Mouse (Mus musculus) midbrain, embryonic 14.5 days (tissue): ENCODE results near the gene Nav3. TPM values are rescaled to one million over a fixed set of nuclear protein-coding genes. Genes with fewer than 3 reads are reported as not detected.

Experiments
- ATAC-seq: fragments of 200-750 bp; cut with Nextera tagmentation; 2 replicates; pipeline ENCODE4 v1.8.0; 2017; ENCODE audit warnings: moderate number of reproducible peaks, moderate library complexity; ENCODE audit not compliant: low FRiP score, low TSS enrichment
- DNase-seq: peaks from one replicate; pipeline ENCODE4 v3.0.0-alpha.2; 2015
- H3K27ac ChIP-seq: fragments of 300-500 bp; sonication (generic); replicated peaks from 2 replicates; pipeline ENCODE4 v1.5.1; 2014; ENCODE audit warnings: mild to moderate bottlenecking, low read depth, low read length, moderate library complexity
- H3K27me3 ChIP-seq: fragments of 300-500 bp; sonication (generic); 2 replicates; pipeline ENCODE4 v1.6.1; 2014; ENCODE audit warnings: low read length, control low read depth, mixed read lengths; ENCODE audit not compliant: control insufficient read depth, insufficient read depth
- H3K36me3 ChIP-seq: fragments of 300-500 bp; sonication (generic); 2 replicates; pipeline ENCODE4 v1.6.1; 2014; ENCODE audit warnings: low read length, control low read depth; ENCODE audit not compliant: control insufficient read depth, insufficient read depth
- H3K4me1 ChIP-seq: fragments of 300-500 bp; sonication (generic); 2 replicates; pipeline ENCODE4 v1.6.1; 2014; ENCODE audit warnings: mild to moderate bottlenecking, antibody characterized with exemption, low read length, control low read depth; ENCODE audit not compliant: control insufficient read depth, insufficient read depth
- H3K4me2 ChIP-seq: fragments of 300-500 bp; sonication (generic); 2 replicates; pipeline ENCODE4 v1.6.1; 2014; ENCODE audit warnings: mild to moderate bottlenecking, low read length, moderate library complexity
- H3K4me3 ChIP-seq: fragments of 300-500 bp; sonication (generic); replicated peaks from 2 replicates; pipeline ENCODE4 v1.5.1; 2014; ENCODE audit warnings: low read depth, low read length
- H3K9ac ChIP-seq: fragments of 300-500 bp; sonication (generic); replicated peaks from 2 replicates; pipeline ENCODE4 v1.6.1; 2014; ENCODE audit warnings: mild to moderate bottlenecking, low read length, moderate library complexity
- H3K9me3 ChIP-seq: fragments of 300-500 bp; sonication (generic); 2 replicates; pipeline ENCODE4 v1.6.1; 2016; ENCODE audit warnings: low read length, control low read depth, mixed read lengths; ENCODE audit not compliant: control insufficient read depth
- WGBS: fragments of 180-500 bp; shearing (Covaris S2); extraction: QIAGEN DNeasy Blood & Tissue Kit; methylation state at CpG from one replicate; pipeline ENCODE4 v1.1.7; 2014; 5-methylcytosine and 5-hydroxymethylcytosine counted together
- polyA plus RNA-seq: library from polyadenylated mRNA; unstranded; fragments of >200 nt; fragmentation: Nextera tagmentation; extraction: Ambion mirVana; gene quantifications from 2 replicates; pipeline ENCODE4 v1.2.1, GENCODE M21; 2014

Gene Nav3
- polyA plus RNA-seq, 1 experiment from 2014 or later, result 26.9 TPM

DNA sequence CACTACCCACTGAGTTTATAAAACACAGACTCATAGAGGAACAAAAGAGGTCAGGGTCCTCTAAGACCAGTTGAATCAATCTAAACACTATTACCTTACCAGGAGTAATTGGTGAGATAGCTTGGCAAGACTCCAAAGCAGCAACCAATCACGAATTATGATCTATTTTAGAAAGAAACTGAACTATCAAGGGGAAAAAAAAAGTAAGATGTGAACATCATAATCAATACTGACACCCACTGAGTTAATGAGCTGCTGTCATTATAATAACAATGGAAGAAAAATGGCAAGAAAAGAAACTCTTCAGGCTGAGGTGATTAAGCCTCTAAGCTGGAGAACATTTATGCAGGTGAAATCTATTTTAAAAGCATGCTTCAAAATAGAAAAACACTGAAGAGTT, 653.8 kb downstream of the Nav3 start:
- Histone ChIP-seq H3K27me3 (no peaks in the 10 kb centered on the region), H3K4me2 (no peak overlapping the region), H3K27ac (no peak overlapping the region), H3K4me1 (no peaks in the 10 kb centered on the region), H3K36me3 (no peaks in the 10 kb centered on the region), H3K9ac (no peak overlapping the region), H3K9me3 (no peaks in the 10 kb centered on the region), H3K4me3 (no peak overlapping the region)
- ATAC-seq (no peak), DNase-seq (no peak)
- 54% methylated on average over 1 of the region's 1 CpGs for WGBS

DNA sequence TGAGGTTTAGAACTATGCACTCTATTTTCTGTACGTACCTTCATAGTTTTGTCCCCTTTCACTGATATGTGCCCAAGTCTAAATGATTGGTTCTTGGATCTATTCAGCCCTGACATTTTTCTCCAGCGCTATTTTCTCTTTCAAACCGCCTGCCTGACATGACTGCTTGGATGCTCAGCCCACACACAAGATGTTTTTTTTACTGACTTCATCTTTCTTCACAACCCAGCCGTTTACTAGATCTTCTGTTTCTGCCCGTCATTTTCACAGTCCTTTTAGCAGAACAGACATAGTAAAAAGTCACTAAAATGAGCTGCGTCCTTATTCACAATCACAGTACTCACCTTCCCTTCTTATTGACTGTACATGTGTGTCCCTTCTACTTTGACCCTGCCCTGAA, 656.8 kb downstream of the Nav3 start:
- H3K4me1 ChIP-seq, result no peaks in the 10 kb centered on the region
- no peaks in the 10 kb centered on the region for H3K27me3 ChIP-seq
- H3K9ac ChIP-seq, result no peak overlapping the region
- no peaks in the 10 kb centered on the region for H3K36me3 ChIP-seq
- H3K9me3 ChIP-seq, result no peaks in the 10 kb centered on the region
- WGBS, result 86% methylated on average over 6 of the region's 6 CpGs
- H3K4me3 ChIP-seq, result no peak overlapping the region
- no peak overlapping the region for H3K4me2 ChIP-seq
- ATAC-seq (no peak), DNase-seq (no peak)
- H3K27ac ChIP-seq, result no peak overlapping the region

DNA sequence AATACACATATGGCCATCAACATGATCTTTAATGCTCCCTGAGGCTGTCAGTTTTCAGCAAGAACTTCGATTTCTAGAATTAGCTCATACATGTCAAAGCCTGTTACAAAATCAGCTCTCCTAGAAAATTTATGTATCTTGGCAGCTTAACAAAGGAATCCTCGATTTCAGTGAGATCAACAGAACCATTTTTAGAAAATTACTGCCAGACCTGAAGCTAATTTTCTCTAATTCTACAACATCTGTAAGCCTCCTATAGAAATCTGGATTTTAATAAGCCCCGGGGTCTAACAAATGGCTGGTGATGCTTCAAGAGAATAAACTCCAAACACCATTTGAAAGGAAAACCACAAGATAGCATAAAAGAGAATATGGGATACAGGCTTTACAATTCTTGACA, 659.0 kb downstream of the Nav3 start:
- Histone ChIP-seq H3K4me2 (no peak overlapping the region), H3K27me3 (no peaks in the 10 kb centered on the region), H3K9me3 (no peaks in the 10 kb centered on the region), H3K36me3 (no peaks in the 10 kb centered on the region), H3K9ac (no peak overlapping the region), H3K4me1 (no peaks in the 10 kb centered on the region), H3K4me3 (no peak overlapping the region), H3K27ac (0 out of 2 replicates have a peak overlapping the region, but pooled peaks have one; percentile 20)
- ATAC-seq, result no peak
- WGBS, result 55% methylated on average over 3 of the region's 3 CpGs
- peak; percentile 17 for DNase-seq

DNA sequence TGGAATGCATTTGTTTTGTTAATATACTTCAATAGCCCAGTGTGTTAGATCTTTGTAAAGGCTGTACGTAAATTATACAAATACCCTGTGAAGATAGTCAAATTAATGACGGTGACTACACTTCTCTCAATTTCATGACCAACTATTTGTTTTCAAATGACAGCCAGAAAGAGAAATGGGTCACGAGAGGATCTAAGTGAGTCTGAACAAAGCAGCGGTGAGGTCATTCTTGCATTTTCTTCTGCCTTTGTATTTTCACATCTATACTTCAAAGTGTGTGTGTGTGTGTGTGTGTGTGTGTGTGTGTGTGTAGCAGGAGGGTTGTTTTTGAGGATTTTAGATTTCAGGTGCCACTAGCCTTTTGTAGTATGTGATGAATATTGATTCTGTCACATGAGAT, 662.5 kb downstream of the Nav3 start:
- Histone ChIP-seq H3K4me3 (no peak overlapping the region), H3K4me2 (no peak overlapping the region), H3K27ac (no peak overlapping the region), H3K9me3 (no peaks in the 10 kb centered on the region), H3K9ac (no peak overlapping the region), H3K27me3 (no peaks in the 10 kb centered on the region), H3K4me1 (no peaks in the 10 kb centered on the region), H3K36me3 (no peaks in the 10 kb centered on the region)
- no peak for ATAC-seq
- WGBS, result 67% methylated on average over 4 of the region's 4 CpGs
- DNase-seq, result peak; percentile 19

DNA sequence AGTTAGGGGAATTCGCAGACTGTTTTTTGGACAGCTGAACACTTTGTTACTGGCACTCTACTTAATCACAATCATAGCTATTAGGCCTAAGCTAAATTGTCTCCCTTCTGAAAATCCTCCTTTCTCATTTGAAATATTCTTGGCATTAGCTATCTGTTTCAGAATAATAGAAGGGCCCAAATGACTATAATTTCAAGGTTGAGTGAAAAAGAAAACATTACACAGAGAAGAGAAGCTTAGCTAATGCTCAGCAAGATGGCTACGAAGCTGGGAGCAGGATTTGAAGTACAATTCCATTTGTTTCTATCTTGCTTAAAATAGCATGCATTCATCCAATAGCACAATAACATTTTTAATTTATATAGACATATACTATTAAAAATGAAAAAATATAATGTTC, 667.3 kb downstream of the Nav3 start:
- no peak for DNase-seq
- ATAC-seq, result no peak
- Histone ChIP-seq H3K4me3 (no peak overlapping the region), H3K27ac (no peak overlapping the region), H3K4me1 (no peaks in the 10 kb centered on the region), H3K36me3 (no peaks in the 10 kb centered on the region), H3K9me3 (no peaks in the 10 kb centered on the region), H3K4me2 (no peak overlapping the region), H3K27me3 (no peaks in the 10 kb centered on the region), H3K9ac (no peak overlapping the region)
- 84% methylated on average over 2 of the region's 2 CpGs for WGBS

DNA sequence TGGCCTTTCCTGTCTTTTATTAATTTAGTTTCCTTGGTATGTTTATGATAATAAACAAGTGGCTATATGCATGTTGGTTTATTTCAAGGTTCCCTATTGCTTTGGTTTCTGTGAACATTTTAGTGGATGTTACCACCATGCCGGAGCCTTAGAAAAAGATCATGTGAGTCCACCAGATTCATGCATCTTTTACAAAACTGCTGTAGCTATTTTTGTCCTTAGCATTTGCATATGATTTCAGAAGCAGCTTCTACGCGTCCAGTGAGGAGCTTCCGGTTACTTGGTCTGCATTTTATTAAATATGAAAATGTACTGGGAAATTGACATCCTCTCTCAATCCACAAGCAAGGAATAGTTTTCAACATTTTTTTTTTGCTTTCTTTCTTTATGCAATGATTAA, 676.9 kb downstream of the Nav3 start:
- Histone ChIP-seq H3K4me3 (no peak overlapping the region), H3K9me3 (no peaks in the 10 kb centered on the region), H3K27ac (no peak overlapping the region), H3K9ac (no peak overlapping the region), H3K4me1 (no peaks in the 10 kb centered on the region), H3K4me2 (no peak overlapping the region), H3K36me3 (no peaks in the 10 kb centered on the region), H3K27me3 (no peaks in the 10 kb centered on the region)
- DNase-seq (no peak), ATAC-seq (no peak)
- 81% methylated on average over 4 of the region's 4 CpGs for WGBS

DNA sequence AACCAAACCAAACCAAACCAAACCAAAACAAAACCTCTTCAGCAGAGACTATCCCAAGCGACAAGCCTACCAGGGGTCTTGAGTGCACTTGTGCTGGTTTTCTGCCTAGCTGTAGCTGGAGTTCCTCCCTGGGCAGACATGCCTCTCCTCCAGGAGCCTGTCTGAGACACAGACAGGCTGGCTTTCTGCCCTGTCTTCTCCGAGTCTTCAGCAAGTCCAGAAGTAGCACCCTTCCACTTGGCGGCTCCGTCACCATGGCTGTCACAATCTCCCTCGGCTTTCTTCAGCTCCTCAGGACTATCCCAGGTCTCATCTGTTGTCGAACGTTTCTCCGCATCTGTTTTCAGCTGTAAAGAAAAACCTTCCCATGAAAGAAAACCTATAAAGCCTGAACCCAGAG, 686.9 kb downstream of the Nav3 start:
- no peak overlapping the region for H3K4me2 ChIP-seq
- H3K27me3 ChIP-seq, result no peaks in the 10 kb centered on the region
- H3K4me3 ChIP-seq, result no peak overlapping the region
- H3K27ac ChIP-seq, result no peak overlapping the region
- H3K9ac ChIP-seq, result no peak overlapping the region
- H3K36me3 ChIP-seq, result no peaks in the 10 kb centered on the region; the same call in 1 of the 2 replicates
- 93% methylated on average over 8 of the region's 8 CpGs for WGBS
- DNase-seq (no peak), ATAC-seq (no peak)
- H3K9me3 ChIP-seq, result no peaks in the 10 kb centered on the region
- H3K4me1 ChIP-seq, result no peaks in the 10 kb centered on the region

DNA sequence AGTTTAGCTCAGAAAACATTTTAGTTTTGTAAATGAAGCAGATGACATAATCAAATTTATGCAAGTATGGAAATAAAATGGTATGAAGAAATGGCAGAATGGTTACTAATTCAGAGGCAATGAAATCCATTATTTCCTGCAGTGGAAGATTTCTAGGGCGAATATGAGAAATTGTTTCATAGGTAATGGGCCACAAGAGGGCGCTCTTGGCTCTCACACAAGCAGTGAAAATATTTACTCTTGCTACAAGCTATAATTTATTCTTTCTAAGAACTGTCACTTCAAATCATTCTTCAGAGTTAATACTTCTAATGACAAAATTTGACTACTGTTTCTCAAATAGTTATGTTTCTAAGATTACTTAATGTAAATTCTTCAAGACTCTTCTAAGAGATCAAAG, 690.4 kb downstream of the Nav3 start:
- no peak overlapping the region for H3K9ac ChIP-seq
- no peak for ATAC-seq
- H3K4me1 ChIP-seq, result no peaks in the 10 kb centered on the region
- H3K4me2 ChIP-seq, result no peak overlapping the region
- peak; percentile 89 for DNase-seq
- H3K36me3 ChIP-seq, result no peaks in the 10 kb centered on the region; the same call in 1 of the 2 replicates
- 9% methylated on average over 2 of the region's 2 CpGs for WGBS
- H3K27ac ChIP-seq, result no peak overlapping the region
- H3K27me3 ChIP-seq, result no peaks in the 10 kb centered on the region
- no peak overlapping the region for H3K4me3 ChIP-seq
- no peaks in the 10 kb centered on the region for H3K9me3 ChIP-seq

DNA sequence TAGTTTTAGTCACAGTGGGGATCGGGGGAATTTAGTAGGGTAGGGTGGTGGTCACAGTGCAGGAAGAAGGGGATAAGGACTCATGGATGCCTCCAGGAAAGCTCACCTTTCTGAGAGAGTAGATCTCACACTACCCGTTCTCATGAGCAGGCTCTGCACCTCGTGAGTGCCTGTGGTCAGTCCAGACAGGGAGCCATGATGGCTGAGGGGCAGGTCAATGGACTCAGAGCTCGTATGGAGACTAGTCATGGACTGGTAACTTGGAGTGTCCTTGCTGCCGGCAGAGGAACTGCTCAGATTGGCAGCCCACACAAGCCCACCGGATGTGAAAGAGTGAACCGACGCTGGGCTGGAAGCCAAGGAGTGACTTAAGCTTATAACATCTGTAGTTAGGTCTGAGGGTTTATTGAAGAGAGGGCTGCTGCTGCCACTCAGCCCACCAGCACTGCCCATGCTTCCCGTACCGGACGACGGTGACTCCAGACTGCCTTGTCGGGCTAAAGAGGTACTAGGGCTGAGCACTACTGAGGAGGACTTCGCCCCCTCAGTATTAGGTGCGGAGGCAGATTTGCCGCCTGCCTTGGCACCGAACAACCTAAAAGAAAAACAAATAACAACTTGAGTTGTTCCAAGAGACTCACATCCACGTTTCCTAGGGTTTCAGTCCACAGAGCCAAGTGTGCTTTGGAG, 691.4 kb downstream of the Nav3 start:
- no peak for ATAC-seq
- H3K36me3 ChIP-seq, result no peaks in the 10 kb centered on the region; the same call in 1 of the 2 replicates
- DNase-seq, result no peak
- H3K27ac ChIP-seq, result no peak overlapping the region
- H3K9me3 ChIP-seq, result no peaks in the 10 kb centered on the region
- H3K9ac ChIP-seq, result no peak overlapping the region
- WGBS, result 81% methylated on average over 18 of the region's 18 CpGs
- no peaks in the 10 kb centered on the region for H3K27me3 ChIP-seq
- no peak overlapping the region for H3K4me3 ChIP-seq
- no peaks in the 10 kb centered on the region for H3K4me1 ChIP-seq
- no peak overlapping the region for H3K4me2 ChIP-seq
